Mouse (Mus musculus) layer of hippocampus, adult 11-12 months (tissue): Measurements from ENCODE around the gene Psat1.

Experiments
- DNase-seq: peaks from one replicate; pipeline ENCODE4 v3.0.0; 2022; ENCODE audit warnings: low spot score

The Psat1 gene

GRCm38 (mm10) chr19:15947237-15947636 lies at the start of gene Psat1:
TSS of gene Psat1 (minus strand) at chr19:15947337.
- DNase-seq, result no peak

- no peak for DNase-seq
Observed at GRCm38 (mm10) chr19:15990102-15990501, 43.0 kb upstream of the Psat1 start.

GRCm38 (mm10) chr19:15985172-15985713 lies 38.1 kb upstream of the Psat1 start:
- no peak for DNase-seq

GRCm38 (mm10) chr19:15984449-15985171 lies 37.5 kb upstream of the Psat1 start, which contains the start of gene Cep78:
TSS of gene Cep78 (minus strand) at chr19:15984989.
- peak; percentile 91 for DNase-seq

- DNase-seq, result no peak
Observed at GRCm38 (mm10) chr19:15983739-15984344, 36.7 kb upstream of the Psat1 start.

DNA sequence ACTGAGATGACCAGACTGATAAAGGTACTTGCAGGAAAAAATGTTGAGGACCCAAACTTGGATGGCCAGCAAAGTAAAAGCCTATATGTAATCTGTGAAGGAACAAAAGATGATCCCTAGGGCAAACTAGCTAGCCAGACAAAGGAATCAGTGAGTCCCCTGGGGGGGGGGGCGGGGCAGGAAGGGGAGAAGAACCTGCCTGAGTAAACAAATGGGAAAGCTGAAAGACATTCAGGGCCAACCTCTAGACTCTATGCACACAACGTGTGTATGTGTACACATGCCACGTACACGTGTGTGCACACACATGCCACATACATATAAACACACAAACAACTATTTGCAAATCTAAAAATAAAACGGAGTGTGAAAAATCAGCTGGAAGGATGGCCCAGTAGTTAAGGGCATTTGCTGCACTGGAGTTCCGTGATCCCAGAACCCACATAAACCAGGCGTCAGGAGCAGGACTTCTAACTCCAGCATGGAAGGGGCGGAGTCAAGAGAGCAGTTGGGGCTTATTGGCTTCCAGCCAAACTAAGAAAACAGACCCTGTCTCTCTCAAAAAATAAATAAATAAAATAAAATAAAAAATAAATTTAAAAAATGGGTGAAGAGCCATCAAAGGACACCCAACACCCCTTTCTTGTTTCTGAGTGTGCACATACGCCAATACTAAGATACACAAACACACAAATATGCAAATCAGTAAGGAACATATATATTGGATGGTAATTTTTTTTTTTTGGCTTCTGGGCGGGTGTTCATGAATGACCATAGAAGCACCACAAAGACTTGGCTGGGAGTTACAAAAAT lies 36.0 kb upstream of the Psat1 start:
- DNase-seq, result no peak

GRCm38 (mm10) chr19:15981861-15982260 lies 34.7 kb upstream of the Psat1 start:
- peak; percentile 62 for DNase-seq

GRCm38 (mm10) chr19:15973365-15973764 lies 26.2 kb upstream of the Psat1 start:
- no peak for DNase-seq

- peak; percentile 71 for DNase-seq
Observed at GRCm38 (mm10) chr19:15965082-15965481, 17.9 kb upstream of the Psat1 start.

GRCm38 (mm10) chr19:15964533-15964932 lies 17.4 kb upstream of the Psat1 start:
- no peak for DNase-seq

DNA sequence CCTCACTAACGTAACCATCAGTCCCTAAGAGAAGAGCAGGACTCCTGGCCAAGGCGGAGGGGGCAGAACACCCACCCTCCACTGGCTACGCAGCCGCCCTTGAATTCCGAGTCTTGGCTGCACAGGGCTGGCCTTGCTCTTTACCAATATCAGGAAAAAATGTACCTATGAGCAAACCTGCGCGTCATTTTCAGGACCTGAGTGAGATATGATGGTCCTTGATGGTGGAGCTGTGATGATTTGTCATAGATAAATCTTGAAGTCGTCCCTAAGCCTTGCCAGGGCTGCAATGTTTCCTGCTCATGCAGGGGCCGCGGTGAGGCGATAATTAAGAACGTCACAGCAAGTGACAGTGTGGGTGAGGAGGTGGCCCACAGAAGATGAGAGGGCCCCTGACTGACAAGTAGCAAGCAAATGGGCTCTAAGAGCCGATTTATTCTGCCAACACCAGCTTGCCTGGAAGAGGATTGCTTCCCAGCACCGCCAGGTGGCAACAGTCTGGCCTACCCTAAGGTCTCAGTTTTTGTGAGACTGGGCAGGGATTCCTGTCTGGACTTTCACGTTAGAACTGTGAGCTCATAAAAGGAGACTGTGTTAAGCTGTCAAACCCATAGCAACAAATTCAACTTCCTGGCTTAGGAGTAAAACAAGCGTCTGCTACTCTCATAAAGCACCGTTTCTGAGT lies 16.0 kb upstream of the Psat1 start:
- no peak for DNase-seq

DNA sequence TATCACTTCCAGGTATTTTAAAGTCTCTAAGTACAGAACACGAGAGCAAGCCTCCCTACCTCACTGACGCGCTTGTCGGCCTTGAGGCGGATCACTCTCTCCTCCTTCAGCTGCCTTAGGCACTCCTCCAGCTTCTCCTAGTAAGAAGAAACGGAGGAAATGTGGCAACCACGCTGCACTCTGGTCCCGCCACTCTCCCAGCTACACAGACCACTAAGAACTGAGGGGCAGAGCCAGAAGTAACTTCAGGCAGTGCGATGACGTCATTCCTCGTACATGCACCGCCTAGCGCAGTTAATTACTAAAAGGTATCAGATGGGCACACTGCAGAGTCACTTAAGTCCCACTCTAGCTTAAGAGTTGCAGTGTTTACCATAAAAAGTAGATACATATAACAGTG lies 15.2 kb upstream of the Psat1 start:
- DNase-seq, result no peak

DNA sequence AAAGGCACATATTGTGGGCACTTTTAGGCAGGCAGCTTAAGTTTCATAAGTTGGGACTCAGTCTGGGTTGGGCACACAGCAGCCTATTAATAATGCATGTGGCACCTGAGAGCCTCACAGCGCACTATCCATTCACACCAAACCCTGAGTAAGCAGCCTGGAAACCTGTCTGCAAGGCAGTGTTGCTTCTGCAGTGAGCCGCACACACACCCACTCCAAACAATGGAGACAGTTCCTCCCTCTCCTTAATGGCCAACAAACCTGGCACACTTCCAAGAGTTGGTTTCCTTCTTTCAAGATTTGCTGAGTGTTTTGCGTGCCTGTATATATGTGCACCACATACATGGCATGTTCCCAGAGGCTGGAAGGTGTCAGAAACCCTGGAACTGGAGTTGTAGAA lies 3.1 kb upstream of the Psat1 start:
- DNase-seq, result no peak

DNA sequence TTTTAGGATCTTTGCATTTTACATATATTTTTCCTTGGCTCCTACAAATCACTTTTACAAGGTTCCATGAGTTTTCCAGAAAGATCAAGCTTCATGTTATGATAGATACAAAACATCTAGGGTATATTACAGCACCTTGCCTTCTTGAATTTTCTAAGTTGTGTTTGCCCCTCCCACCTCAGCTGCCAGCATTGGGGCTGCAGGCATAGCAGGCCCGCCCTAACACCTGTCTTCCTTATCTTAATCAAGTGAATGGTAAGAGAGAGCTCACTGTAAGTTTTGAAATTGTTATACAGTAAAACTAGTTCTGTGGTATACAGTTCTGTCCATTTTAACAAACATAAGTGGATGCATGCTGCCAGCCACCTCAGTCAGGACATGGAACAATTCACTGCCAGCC lies 1.7 kb upstream of the Psat1 start:
- DNase-seq, result no peak

GRCm38 (mm10) chr19:15948426-15948825 lies 1.3 kb upstream of the Psat1 start:
- no peak for DNase-seq

DNA sequence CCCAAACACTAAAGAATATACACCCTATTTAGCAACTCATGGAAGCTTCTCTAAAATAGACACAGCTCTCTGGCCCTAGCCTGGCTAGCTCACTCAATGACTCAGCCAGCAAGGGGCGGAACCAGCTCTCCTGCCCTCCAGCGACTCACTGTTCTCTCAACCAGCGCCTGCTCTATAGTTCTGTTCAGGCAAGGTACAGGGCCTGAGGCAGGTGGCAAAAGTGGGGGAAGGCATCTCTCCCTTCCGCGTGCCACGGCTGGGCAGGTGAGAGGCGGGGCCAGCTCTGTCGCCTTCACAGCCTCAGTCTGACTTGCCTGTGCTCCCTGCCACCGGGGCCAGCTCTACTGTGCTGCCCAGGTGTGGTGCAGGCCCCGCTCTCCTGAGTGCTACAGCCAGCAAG lies 474 bp downstream of the Psat1 start:
- DNase-seq, result no peak

GRCm38 (mm10) chr19:15943117-15943423 lies 4.1 kb downstream of the Psat1 start:
- DNase-seq, result no peak

GRCm38 (mm10) chr19:15942421-15943116 lies 4.6 kb downstream of the Psat1 start:
- DNase-seq, result no peak

DNA sequence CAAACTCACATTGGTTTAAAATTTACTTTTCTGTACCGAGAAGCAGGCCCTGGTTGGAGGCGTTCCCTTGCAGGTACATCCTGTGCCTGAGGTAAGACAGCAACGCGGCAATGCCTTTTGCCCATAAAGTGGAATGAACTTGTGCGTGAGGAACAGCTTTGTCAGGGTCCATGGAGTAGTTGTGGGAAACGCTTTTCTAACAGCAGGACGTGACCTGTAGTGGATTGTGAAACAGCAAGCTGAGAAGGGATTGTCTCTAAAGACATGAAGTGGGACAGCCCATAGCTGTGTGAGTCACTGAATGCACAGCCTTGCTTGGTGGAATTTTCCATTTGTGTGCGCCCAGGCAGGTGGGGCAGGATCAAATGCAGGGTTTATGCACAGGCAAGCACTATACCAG lies 5.7 kb downstream of the Psat1 start:
- DNase-seq, result no peak

- peak; percentile 69 for DNase-seq
Observed at GRCm38 (mm10) chr19:15925719-15926045, 21.5 kb downstream of the Psat1 start.

- peak; percentile 91 for DNase-seq
Observed at GRCm38 (mm10) chr19:15924866-15925718, 22.0 kb downstream of the Psat1 start.
